Mouse (Mus musculus): ENCODE data around the gene Sptlc2. TPM values are rescaled to one million over a fixed set of nuclear protein-coding genes. Genes with fewer than 3 reads are reported as not detected.
"Not testable (repeated sequence)": the region's sequence is repeated elsewhere in the genome, so short reads cannot be mapped to it uniquely, and the experiment has no call there.

Sptlc2 gene
- total RNA-seq, 2 experiments from 2014 or later, result 135 to 149 TPM

DNA sequence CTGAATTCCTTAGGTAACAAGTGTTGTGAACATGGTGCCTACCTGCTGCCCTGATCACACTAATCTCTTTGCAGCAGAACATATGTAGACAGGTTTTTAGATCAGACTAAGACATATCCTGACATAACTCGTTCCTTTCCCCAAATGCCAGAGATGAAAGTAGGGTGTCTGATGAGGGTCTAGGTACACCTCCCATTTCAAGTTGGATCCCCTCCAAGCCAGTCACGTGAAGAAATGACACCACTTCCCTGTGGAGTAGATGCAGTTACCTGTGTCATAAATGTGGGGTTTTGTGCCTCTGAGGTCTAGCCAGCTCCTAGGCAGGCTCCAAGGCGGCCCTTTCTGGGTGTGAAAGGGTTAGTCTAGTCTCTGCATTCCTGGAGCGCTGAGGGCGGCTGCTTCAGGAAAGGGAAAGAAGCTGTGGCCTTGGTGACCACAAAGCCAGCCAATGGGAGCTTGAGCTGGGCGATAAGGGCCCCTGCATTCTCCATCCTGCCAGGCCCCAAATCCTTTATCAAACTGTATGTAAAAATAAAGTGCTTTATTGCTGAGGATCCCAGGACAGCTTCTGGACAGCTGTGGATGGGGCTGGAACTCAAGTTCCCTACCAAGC, 109.9 kb downstream of the Sptlc2 start:
- peak; percentile 33 for DNase-seq

- DNase-seq, result not testable (repeated sequence)
These were observed 110.9 kb downstream of the Sptlc2 start for GRCm38 (mm10) chr12:87277251-87277650.

DNA sequence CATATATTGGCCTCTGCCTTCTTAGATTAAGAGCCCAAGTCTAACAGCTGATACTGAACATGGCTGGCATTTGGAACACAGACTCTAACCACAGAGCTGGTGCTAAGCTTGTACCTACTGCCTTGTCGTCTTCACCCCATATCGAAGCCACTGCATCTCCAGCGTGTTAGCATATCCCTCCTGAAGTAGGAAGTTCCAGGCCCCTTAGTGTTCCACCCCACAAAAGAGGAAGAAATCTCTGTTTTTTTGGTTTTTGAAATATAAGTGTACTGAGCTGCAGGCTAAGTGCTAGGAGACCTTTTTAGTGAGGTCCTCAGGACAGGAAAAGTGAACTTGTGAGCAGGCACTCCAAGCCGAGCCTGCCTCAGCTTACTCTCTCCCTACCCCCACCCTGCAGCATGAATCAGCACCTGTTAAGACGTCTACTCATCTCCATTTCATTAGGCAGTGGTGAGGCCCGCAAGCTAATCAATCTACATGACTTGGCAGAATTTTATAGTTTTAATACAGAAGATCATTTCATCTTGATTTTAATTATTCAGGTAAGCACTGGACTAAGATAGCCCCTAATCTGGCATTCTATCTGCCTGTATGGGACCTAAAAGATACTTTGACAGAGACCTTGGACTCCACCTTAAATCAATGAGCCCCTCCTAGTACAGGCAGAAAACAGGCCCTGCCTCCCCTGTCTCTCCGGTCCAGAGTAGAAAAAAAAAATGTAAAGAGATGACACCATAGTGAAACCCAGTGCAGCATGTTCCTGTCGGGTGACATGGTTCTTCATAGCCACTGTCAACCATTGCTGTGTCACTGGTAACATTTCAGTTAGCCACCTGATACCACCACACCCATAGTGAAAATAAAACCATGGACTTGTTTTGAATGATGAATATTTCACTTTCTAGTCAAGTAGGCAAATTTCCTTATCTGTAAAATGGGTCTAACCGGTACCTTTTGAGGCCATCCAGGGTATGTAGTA, 113.0 kb downstream of the Sptlc2 start:
- no peak for DNase-seq

- peak; percentile 53 for DNase-seq
These were observed 120.5 kb downstream of the Sptlc2 start for GRCm38 (mm10) chr12:87267682-87268081.

DNA sequence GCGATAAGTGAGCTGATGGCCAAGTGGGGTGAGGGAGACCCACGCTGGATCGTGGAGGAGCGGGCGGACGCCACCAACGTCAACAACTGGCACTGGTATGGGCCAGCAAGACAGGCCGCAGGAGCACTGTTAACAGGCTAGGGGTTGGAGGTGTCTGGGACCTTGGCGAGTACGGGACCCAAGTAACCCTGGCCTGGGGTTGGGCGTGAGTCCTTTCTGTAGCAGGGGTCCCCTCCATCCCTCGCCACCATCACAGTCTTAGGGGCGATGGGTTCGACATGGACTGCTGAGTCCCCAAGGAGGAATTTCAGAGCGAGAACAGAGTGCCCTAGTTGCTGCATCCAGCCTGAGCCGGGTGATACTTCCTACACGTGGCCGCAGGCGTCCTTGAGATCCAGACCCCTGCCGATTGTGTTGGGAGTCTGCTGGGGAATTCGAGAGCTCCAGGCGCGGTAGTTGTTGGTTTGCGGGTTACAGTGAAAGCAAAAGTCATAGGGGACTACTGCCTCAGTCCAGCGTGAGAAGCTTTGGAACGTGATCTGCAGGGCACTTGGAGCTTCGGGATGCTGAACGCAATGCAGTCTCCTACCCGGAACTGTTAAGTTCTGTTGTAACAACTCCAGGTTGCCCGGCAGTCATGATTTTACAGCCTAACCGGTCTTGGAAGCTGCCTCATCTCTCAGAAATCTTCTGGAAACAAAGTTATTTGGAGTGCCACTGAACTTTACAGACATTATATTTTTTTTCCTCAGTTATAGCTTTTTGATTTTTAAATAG, 121.1 kb downstream of the Sptlc2 start:
- DNase-seq, result no peak

GRCm38 (mm10) chr12:87266108-87266826, 121.9 kb downstream of the Sptlc2 start, which contains the start of the genes Vipas39 and Ahsa1:
TSS of gene Vipas39 (minus strand) at chr12:87266256.
TSS of gene Ahsa1 (plus strand) at chr12:87266479.
- peak; percentile 88 for DNase-seq

DNA sequence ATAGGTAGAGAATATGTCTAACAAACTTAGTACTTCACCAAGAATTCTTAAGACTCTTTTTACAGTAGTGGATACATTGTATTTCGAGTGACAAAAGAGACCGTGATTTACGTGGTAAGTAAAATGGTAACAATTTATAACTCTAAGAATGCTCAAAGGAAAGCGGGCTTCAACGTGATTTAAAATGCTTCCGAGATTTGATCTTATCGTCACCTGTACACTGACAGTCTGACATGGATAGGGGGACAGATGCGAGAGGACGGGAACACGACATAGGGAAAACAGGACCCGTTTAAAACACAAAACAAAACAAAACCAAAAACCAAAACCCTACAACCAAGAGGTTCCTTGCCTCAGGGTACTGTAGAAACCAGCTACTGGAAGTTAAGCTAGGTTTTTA, 122.7 kb downstream of the Sptlc2 start:
- DNase-seq, result peak; percentile 9

DNA sequence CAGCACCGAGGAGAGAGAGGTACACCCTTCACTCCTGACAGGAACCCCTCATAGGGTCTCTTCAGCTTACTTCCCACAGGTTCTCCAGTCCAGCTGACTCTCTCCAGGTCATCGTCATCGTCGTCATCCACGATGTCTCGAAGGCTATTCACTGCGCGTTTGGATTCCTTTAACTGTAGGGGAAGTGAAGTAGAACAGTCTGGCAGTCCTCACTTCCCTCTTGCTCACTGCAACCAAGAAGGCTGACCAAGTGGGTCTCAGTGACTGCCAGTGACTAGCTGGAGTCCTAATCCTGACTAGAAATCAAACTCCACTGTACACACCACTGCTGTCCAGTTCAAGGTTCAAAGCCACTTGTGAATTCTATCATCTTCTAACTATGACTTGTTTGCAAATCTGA, 127.6 kb downstream of the Sptlc2 start:
- DNase-seq, result no peak

- DNase-seq, result no peak
These were observed 131.5 kb downstream of the Sptlc2 start for GRCm38 (mm10) chr12:87256629-87257028.

Small RNAs within 50 kb of the gene (microRNA-seq; reads per million reads assigned to microRNA genes)
- gene Gm47293 (not detected), gene Mir3068 (128 reads per million, percentile 48 among the genes with 10 or more reads in this experiment)

Other genes with a start within 250 kb of the Sptlc2 start
- 100 to 1,000 TPM; 104 to 140 TPM for gene Gstz1, start 241.2 kb downstream of the Sptlc2 start, total RNA-seq (2021)
- 10 to 100 TPM; 11.5 to 14.1 TPM for gene Pomt2, start 240.4 kb downstream of the Sptlc2 start, total RNA-seq (2021)
- 1 to 10 TPM; 1.1 to 1.8 TPM for gene Samd15, start 188.6 kb downstream of the Sptlc2 start, total RNA-seq (2021)
- 10 to 100 TPM; 17.5 to 19.3 TPM for gene Tmed8, start 187.9 kb downstream of the Sptlc2 start, total RNA-seq (2021)
- under 1 TPM; 0.42 to 0.55 TPM for gene Noxred1, start 149.6 kb downstream of the Sptlc2 start, total RNA-seq (2021)
- 10 to 100 TPM; 34.2 to 40.2 TPM for gene Vipas39, start 122.1 kb downstream of the Sptlc2 start, total RNA-seq (2021)
- 100 to 1,000 TPM; 117 TPM for gene Ahsa1, start 121.9 kb downstream of the Sptlc2 start, total RNA-seq (2021)
- under 1 TPM; 0.18 to 0.55 TPM for gene Ism2, start 88.7 kb downstream of the Sptlc2 start, total RNA-seq (2021)
- 100 to 1,000 TPM; 186 to 195 TPM for gene Slirp, start 55.5 kb upstream of the Sptlc2 start, total RNA-seq (2021)
- gene Alkbh1, start 55.7 kb upstream of the Sptlc2 start, total RNA-seq (2021), result 10 to 100 TPM; 23.9 to 24.3 TPM
- 10 to 100 TPM; 58.2 to 61.2 TPM for gene Snw1, start 83.9 kb upstream of the Sptlc2 start, total RNA-seq (2021)
- not detected for gene Gm5788, start 106.4 kb upstream of the Sptlc2 start, total RNA-seq (2021)
- gene Gm8300, start 126.0 kb upstream of the Sptlc2 start, total RNA-seq (2021), result not detected
- gene Oog1, start 214.3 kb upstream of the Sptlc2 start, total RNA-seq (2021), result not detected
- not detected for gene Gm4027, start 230.5 kb upstream of the Sptlc2 start, total RNA-seq (2021)

Measured in adrenal gland, postnatal 10 days (tissue).